Mouse (Mus musculus) cerebellum, adult 11-12 months (tissue): Measurements from ENCODE around the gene Hlx.

Experiments
- DNase-seq: peaks from one replicate; pipeline ENCODE4 v3.0.0; 2022

Gene Hlx

DNA sequence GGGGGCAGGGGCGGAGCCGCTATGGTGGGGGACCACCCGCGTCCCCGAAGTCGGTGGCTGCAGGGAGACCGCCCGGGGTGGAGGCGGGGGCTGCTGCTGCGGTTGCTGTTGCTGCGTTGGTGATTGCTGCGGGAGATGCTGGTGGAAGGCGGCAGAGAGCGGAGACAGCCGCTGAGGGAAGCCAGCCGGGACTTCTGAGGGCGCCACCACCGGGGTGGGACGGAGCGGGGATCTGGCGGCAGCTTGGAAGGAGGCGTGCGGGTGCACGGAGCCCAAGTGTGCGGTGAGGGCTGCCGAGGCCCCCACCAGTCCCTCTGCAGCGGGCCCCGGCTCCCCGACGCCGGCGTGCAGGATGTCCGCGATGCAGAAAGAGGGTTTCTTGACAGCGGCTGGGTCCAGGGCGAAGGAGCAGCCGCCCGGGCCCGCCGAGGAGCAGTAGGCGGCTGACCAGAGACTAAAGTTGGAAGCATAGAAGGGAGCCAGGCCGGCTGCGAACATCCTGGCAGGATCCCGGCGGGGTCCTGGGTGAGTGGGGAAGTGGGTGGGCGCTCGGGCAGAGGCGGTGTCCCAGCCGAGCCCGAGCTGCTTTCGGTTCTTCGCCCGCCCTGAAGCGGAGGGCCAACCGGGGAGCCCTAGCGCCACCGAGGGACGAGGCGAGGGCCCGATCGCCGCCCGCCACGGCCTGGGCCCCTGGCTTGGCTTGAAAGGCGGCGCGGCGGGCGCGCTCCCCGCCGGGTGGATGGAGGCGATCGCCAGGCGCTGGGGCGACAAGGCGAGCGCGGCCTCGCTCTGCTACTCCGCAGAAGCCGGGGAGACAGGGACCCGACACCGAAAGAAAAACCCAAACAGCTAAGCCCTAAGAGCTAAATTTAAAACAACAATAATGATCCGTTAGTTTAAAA, 524 bp downstream of the Hlx start:
- no peak for DNase-seq

DNA sequence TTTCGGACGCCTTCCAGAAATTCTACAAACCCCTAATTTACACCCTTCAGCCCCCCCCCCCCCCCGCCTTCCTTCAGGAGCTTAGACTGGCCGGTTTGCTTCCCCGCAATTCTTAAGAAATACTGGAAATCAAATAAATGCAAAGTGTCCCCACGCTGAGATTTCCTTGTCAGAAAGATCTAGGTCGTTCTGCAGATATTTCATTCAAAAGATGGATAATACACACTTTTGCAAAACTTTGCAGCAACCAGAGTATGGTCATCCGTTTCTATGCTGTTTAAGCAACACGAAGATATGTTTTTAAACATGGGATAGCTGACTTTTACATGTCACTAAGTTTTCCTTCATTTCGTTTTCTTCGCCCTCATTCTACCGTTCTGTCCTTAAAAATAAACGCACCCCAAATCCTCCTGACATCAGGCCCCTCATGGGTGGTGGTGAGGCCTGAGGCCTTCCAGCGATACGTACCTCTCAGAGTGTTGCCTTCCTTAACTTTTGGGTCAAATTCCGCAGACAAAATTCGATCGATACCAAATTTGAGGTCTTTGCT, 1.3 kb downstream of the Hlx start:
- DNase-seq, result no peak

DNA sequence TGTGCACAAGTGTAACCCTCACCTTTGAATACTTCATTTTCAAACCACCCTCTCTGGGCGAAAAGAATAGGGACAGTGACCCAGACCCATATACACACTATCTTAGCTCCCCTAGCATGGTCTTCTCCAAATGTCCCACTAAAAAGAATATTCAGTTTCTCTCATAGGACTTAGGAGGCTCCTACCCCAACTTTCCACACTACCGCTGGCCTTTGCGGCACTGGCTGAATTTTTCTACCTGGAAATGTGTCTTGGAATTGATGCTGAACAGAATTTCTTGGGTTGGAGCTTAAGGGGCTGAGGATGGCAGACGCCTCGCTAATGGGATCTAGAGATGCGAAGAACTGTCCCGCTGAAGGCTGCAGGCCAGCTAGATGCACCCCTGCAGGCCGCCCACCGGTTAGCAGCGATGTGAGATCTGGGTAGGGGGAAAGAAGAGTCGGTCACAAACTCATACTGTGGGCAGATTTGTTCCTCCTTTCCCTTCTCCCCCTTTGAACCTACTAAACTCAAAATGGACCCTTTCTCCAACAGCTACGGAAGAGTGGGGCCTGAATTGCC, 1.9 kb downstream of the Hlx start:
- DNase-seq, result no peak

DNA sequence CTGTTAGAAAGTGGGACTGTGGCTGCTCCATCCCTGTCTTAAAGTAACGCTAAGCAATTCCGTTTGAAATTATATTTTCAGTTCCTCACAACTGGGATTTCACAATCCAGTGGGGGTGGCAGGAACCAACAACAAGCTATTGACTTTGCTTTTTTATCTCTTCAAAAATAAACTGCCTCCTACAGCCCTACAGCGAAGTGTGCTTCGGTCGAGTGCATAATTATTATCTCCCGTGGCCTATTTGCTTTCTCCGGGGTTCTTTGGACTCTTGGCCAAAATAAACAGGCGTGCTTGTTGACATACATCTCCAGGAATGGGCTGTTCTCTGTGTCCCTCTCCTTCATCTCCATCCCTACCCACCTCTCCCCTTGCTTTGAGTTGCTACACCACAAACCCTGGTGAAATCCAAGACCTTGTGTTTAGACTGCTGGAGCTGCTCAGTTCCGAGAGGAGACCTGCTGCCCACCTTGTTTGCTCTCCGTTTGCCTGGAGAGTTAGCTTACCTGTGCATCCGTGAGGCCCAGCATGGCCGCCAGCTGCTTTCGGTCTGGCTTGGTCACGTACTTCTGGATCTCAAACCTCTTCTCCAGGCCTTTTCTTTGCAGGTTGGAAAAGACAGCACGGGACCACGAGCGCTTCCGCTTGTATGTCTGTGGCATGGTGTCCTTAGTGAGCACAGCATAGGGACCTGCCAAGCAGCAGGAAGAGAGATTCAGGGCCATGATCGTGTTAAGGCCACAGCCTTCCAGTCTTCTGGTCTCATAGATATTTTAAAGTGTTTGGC, 2.9 kb downstream of the Hlx start:
- no peak for DNase-seq

GRCm38 (mm10) chr1:184728561-184729115, 3.8 kb downstream of the Hlx start:
- DNase-seq, result no peak

GRCm38 (mm10) chr1:184727401-184728265, 4.8 kb downstream of the Hlx start:
- DNase-seq, result no peak

- no peak for DNase-seq
Observed at GRCm38 (mm10) chr1:184726576-184727300, 5.7 kb downstream of the Hlx start.

GRCm38 (mm10) chr1:184725318-184725790, 7.1 kb downstream of the Hlx start:
- DNase-seq, result no peak

- DNase-seq, result no peak
Observed at GRCm38 (mm10) chr1:184724551-184725317, 7.7 kb downstream of the Hlx start.

DNA sequence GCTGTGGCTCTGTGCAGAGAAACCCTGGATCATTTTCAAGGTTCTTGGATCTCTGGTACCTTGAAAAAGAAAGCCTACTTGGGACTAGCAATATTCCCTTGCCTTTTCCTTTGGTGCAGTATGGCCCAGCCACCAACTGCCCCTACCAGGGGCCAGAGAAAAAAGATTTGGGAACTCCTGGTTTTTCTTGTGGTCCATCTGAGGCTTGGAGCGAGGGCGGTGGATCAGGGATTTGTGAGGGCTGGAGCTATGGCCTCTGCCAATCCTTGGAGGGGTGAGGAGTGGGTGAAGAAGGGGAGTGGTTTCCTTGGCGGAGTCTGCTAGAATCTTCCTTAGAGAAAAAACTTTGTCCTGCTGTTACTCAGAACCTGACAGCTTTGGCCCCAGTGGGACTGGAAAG, 8.5 kb downstream of the Hlx start:
- no peak for DNase-seq

DNA sequence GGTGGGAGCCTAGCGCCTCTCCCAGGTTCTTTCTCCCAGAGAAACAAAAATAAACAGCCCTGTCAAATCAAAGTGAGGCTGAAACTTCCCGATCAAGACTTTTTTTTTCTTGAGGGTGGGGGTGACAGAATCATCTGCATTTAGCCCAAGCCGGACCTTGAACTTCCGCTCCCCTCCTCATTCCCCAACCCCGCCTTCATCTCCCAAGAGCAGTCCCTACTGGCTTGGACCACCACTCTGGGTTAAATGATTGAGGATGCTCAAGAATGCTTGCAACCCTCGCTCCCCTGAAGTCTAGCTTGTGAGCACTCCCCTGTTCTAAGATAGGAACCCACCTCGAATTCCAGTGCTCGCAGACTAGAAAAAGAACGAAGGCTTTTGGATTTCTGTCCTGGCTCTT, 11.3 kb downstream of the Hlx start:
- DNase-seq, result no peak

DNA sequence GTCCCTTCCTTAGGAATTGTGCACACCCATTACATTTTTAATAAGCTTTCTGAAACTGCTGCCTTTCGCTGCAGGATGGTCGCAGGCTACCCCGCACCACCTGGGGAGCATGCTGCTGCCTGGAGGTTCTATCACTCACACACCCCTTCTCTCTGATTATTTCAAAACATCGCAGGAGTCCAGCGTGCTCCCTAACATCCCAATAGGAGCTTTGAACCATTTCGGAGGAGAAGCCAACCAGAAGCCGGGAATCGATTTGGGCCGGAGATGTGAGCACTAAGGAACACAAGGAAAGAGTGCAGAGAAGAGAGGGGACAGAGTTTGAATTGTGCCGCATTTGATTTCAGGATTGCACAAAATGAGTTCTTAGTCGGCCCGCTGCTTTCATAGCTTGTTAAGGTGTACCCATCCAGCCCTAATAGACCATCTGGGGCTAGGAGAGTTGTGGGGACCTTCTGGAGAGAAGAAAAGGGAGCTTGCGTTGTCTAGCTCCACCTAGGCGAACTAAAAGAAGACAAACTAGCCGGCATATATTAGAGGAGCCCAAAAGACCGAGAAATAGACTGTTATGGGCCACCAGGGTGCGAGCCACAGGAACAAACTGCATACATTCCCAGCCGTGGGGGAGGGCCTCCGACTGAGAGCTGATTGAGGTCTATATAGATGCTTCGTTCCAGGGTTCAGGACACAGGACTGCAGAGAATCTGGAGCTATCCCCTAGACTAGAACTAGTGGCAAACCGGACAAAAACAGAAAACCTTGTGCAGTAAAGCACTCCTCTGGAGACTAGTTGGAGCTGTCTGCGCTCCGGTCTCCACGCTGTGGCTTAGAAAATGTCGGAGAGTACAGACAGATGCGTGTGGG, 12.0 kb downstream of the Hlx start:
- DNase-seq, result no peak

- DNase-seq, result no peak
Observed at GRCm38 (mm10) chr1:184718261-184719120, 13.9 kb downstream of the Hlx start.

- DNase-seq, result no peak
Observed at GRCm38 (mm10) chr1:184717691-184718200, 14.7 kb downstream of the Hlx start.

DNA sequence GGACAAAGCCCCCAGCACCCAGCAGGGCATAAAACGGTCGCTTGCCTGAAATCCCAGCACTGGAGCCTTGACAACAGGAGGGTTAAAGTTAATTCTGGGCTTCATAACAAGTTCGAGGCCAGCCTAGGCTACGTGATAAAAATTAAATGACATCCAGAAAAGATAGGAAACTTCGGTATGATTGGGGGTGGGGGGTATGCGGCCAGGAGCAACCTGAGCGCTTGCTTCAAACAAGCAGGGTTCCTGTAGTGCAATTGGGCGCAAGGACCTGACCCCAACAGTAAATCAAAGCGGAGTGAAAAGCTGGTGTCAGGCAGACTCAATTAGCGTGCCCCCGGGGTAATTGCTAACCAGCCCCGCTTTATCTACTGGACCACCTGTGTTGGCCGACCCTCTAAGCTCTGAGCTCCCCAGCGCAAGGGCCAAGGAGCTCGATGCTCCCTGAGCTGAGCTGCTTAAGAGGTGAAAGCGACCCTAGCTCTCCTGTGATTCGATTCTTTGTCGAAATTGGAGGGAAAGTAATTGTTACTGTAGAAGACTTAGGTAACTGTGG, 15.3 kb downstream of the Hlx start:
- no peak for DNase-seq

- no peak for DNase-seq
Observed at GRCm38 (mm10) chr1:184716117-184716516, 16.3 kb downstream of the Hlx start.

DNA sequence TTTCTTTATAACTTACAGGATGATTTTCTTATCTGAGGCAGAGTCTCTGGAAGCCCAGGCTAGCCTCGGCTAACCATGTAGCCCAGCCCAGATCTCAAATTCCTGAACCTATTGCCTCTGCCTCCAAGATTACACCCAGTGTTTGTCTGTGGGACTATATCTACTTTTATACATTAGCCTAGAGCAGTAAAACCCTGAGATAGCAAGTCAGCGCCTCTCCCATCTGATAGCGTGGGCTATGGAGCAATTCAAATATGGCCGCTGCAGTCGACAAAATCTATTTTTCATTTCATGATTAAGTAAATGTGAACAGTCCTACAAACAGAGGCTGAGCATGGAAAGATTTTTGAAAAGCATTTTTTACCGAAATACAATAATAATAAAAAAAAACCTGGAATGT, 16.7 kb downstream of the Hlx start:
- DNase-seq, result no peak

DNA sequence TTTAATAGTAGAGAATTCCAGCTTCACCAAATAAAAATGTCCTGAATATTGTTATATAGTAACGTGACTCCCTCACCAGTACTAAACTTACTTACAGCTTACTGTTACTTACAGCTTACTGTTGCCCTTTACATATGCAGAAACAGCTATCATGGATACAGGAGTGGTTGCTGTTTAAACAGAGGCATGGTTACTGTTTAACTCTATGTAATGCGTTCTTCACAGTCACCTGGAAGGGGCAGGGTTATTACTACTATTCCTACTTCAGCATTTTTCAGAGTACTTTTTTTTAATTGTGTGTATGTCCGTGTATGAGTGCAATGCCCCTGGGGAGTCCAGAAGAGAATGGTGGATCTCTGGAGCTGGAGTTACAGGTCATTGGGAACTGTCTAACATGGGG, 17.9 kb downstream of the Hlx start:
- no peak for DNase-seq
